Mouse (Mus musculus) gastrocnemius, adult 2 months (tissue): ENCODE results near the gene Zfp346. TPM values are rescaled to one million over a fixed set of nuclear protein-coding genes. Genes with fewer than 3 reads are reported as not detected.

Experiments used
- DNase-seq: peaks from one replicate; pipeline ENCODE4 v3.0.0; 2022
- H3K27ac ChIP-seq: fragments of 200-600 bp; 2 replicates; pipeline ENCODE4 v1.8.1; 2022; ENCODE audit warnings: mild to moderate bottlenecking
- H3K4me3 ChIP-seq: fragments of 200-600 bp; 2 replicates; pipeline ENCODE4 v1.8.1; 2022; ENCODE audit warnings: mild to moderate bottlenecking, moderate library complexity
- CTCF ChIP-seq: fragments of 200-600 bp; IDR thresholded peaks from 2 replicates; pipeline ENCODE4 v1.8.1; 2022; ENCODE audit warnings: antibody characterized with exemption, mild to moderate bottlenecking, moderate library complexity
- intact Hi-C: fragments of 180-260 bp; cut with DNase I; formaldehyde crosslinking; loops from one replicate; pipeline ENCODE4 v1.15.1; 2025
- total RNA-seq, 2 experiments: library from RNA; stranded (reverse); gene quantifications; 2 replicates each; pipeline ENCODE4 v1.2.3; 2021

Zfp346 gene
- total RNA-seq, 2 experiments from 2014 or later: 12.1 to 14.2 TPM

DNA sequence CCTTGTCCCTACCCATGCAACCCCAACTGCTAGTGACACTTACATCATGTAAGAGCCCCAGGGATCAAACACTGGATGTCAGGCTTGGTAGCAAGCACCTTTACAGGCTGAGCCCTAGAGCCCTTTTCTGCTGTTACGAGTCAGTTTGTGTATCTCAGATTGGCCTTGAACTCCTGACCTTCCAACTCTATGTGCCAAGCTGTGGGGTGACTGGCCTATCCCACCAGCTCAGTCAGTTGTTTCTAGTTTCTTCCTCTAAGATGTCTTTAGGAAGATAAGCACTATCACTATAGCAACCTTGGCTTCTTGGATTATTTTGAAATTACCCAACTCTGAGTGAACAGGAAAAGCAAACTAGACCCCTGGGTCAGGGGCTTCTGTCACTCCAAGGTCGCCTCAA is 1.8 kb upstream of the Zfp346 start:
- intact Hi-C loops: no loop called here
- DNase-seq: no peak

DNA sequence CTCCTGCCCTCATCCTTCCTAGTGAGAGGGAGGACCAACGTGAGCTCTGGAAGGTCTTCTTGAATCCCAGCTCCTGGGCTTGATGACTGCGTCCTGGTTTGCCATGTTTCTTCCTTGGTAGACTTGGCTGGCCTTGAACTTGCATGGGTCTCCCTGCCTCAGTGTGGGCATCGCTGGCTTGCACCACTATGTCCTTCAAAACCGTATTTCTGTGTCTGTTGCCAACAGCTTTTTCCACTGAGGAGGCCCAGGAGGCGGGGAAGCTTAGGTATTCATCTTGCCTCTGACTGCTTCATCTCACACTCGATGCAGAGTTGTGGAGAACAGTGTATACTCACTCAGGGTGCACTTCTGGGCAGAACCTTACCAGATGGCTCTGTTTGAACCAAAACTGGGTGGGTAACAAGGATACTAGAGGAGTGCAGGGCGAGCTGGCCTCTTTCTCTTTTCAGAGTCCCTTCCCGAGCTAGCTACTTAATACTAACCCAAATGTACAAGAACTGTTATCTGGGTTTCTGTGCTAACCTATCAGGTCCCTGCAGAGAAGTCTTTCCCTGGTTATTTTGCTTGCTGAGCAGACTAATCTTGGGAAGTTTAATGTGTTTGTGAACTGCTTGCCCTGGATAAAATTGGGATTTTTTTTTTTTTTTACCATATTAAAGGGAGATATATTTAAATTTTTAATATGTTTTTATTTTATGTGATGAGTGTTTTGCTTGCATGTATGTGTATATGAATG is 1.0 kb downstream of the Zfp346 start:
- Histone ChIP-seq H3K27ac (peak overlapping the region; percentile 90), H3K4me3 (peak overlapping the region; percentile 81)
- TF ChIP-seq CTCF: no peak
- DNase-seq: peak; percentile 26
- intact Hi-C loops: loop anchor here (5.0 kb wide), 1 partner anchor 61 kb away; no protein-coding TSS in a partner anchor

More for the DNA sequence above, 1.8 kb upstream of the Zfp346 start:
- no peak overlapping the region for H3K4me3 ChIP-seq
- no peak overlapping the region for H3K27ac ChIP-seq
- no peak for TF ChIP-seq CTCF

DNA sequence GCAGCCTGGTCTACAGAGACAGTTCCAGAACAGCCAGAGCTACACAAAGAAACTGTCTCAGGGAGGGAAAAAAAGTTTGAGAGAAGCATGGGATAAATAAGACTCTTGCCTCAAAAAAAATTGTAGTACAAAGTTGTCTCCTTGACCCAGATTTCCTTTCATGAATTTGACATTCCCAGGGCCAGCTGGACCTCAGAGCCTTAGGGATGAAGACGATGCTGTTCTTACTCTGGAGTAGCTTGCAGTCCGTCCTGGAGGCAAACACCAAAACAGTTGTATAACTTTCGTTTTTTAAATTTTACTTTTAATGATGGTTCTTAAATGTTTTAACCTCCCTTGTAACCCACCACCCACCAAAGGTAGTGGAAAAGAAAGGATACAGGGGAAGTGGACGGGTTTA is 2.0 kb downstream of the Zfp346 start:
- TF ChIP-seq CTCF: no peak
- no peak for DNase-seq
- H3K27ac ChIP-seq: peak overlapping the region; percentile 73
- H3K4me3 ChIP-seq: no peak overlapping the region
- intact Hi-C loops: loop anchor here (5.0 kb wide), 1 partner anchor 60 kb away; no protein-coding TSS in a partner anchor

DNA sequence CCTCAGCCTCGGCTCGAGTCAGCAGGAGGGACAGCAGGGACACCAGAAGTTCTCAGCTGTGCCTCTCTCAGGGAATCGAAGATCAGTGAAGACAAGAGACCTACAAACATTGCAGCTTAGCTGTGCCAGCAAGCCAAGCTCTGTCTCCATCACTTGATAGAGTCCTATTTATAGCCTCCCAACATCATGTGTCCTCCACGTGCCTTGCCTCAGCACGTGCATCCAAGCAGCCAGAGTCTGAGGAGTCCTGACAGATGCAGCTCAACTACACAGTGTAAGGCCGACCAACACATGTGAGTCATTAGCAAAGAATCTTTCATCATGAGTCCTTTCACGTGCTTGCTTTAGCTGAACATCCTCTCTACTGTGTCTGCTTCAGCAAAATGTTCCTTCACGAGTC is 2.6 kb downstream of the Zfp346 start:
- intact Hi-C loops: loop anchor here (5.0 kb wide), 1 partner anchor 60 kb away; no protein-coding TSS in a partner anchor
- Histone ChIP-seq H3K4me3 (no peak overlapping the region), H3K27ac (peak overlapping the region; percentile 73)
- DNase-seq: peak; percentile 55
- no peak for TF ChIP-seq CTCF

DNA sequence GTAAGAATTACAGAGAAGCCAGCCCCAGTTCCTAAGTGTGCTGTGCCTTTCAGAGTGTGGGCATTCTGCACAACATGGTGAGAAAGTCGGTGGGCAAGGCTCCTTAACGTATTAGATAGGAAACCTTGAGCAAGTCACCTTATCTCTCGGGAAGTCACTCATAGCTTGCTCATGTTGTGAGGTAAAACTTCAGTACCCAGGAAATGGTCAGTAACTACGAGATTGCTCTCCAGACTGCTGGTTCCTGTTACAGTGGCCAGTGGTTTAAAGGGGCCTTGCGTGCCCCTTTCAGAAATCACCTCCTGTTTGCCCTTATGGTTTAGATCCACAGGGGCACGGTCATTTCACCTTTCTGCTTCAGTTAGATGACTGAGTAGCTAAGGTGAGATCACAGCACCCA is 9.3 kb downstream of the Zfp346 start:
- no peak overlapping the region for H3K4me3 ChIP-seq
- intact Hi-C loops: no loop called here
- no peak overlapping the region for H3K27ac ChIP-seq
- no peak for TF ChIP-seq CTCF
- no peak for DNase-seq

DNA sequence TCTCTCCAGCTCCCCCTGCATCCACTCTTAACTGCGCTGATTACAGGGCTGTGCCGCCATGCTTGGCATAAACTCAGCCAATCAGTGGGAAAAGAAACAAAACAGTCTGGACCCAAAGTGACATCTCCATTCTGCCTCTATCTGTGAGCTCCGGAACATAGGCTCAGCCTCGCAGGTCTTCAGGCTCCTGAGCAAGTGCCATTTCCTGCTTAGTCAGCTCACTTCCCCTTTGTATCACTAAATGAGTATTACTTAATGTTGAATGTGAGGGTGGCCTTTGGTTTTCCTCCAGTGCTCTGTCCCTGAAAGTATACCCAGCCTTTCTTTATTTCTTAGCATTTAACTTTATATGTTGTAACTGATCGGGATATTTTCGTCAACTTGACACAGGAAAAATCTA is 19.8 kb downstream of the Zfp346 start:
- no peak for DNase-seq
- H3K4me3 ChIP-seq: no peak overlapping the region
- intact Hi-C loops: no loop called here
- no peak overlapping the region for H3K27ac ChIP-seq
- TF ChIP-seq CTCF: no peak

DNA sequence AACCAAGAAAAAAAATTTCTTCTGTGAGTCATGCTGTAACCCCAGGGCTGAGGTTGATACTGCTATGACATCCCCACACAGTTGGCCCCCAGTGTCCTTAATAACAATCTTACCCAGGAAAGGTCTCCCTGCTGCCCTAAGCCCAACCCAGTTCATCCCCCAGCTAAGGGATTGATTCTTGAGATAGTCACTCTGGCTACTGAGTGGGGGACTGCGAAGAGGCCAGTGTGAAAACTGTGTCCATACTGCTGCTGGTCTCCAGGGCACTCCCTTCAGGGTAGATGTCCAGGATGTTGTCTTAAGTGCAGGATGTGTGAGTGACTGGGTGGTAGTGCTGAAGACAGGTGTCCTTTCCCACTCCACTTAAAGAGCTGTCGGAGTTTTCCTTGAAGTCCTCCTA is 28.3 kb downstream of the Zfp346 start, which contains the start of gene Gm17617:
Gm17617 (minus strand) TSS at position 101 of the 400 bp plus-strand sequence.
- intact Hi-C loops: no loop called here
- H3K27ac ChIP-seq: no peak within 1 kb of the TSS
- TF ChIP-seq CTCF: no peak
- no peak within 1 kb of the TSS for H3K4me3 ChIP-seq
- DNase-seq: no peak

DNA sequence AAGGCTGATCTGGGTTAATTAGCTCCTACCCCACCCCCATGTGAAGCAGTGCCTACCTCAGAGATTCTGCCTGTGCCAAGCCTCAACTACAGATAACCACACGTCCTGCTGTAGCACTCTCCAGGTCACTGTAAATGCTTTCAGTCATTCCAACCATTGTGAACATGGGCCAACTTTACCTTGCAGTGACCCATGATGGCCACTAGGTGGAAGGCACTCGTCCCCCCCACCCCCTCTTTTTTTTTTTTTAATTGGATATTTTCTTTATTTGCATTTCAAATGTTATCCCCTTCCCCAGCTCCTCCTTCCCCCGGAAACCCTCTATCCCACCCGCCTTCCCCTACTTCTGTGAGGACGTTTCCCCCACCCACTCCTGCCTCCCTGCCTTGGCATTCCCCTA is 30.3 kb downstream of the Zfp346 start:
- intact Hi-C loops: loop anchor here (1.0 kb wide), 1 partner anchor 43 kb away; no protein-coding TSS in a partner anchor
- H3K4me3 ChIP-seq: no peak overlapping the region
- H3K27ac ChIP-seq: no peak overlapping the region
- DNase-seq: no peak
- peak; percentile 80 for TF ChIP-seq CTCF

DNA sequence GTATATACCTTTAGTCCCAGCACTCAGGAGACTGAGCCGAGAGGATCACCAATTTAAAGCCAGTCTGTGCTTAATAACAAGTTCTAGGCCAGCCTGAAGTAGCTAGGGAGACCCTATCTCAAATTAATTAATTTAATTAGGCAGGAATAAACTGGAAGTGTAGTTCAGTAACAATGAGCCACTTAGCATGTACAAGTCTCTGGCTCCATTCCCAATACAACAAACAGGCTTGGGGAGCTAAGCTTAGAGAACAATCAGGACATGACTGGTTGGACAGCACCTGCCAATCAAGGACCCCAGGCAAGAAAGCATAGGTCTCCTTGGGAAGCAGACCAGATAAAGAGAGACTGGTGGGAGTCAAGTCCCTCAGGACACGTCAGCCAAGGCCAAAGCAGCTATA is 35.2 kb downstream of the Zfp346 start:
- no peak overlapping the region for H3K27ac ChIP-seq
- no peak for TF ChIP-seq CTCF

DNA sequence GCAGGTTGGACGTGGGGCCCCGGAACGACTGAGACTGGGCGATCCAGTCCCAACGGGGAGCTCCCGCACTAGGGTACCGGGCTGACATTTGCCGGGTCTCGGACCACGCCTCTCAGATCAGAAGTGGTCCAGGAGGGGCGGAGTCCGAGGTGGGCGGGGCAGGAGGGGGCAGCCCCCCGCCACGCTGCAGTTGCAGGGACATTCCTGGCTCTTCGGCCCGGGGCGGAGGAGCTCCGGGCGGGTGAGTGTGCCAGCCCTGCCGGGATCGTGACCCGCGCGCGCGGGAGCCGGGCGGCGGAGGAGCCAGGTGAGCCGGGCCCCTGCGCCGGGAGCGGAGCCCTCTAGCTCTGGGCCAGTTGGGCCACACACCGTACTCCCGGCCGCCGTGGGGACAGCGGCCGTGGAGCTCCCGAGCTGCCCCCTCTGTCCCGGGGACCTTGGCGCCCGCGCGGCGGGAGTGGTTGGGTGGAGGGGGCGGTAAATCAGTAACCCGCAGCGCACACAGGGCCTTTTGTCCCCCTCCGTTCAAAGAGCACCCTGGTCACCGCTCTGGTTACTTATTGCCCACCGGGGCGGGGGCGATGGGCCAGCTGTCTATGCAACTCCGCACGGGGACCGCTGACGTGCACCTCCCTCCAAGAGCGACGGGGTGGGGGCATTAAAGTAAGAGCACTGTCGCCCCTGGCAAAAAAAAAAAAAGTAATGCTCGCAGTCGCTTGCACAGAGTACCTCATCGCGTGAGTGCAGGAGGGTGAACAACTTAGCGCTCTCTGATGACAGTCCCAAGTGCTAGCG is 47.7 kb downstream of the Zfp346 start, which contains the start of gene Fgfr4:
Fgfr4 (plus strand) TSS at position 20 of the 795 bp plus-strand sequence.
- intact Hi-C loops: no loop called here
- TF ChIP-seq CTCF: no peak
- Histone ChIP-seq H3K27ac (peak within 1 kb of the TSS; percentile 66), H3K4me3 (peak within 1 kb of the TSS; percentile 69)
- peak; percentile 58 for DNase-seq

More for the DNA sequence above, 35.2 kb downstream of the Zfp346 start:
- intact Hi-C loops: no loop called here
- no peak overlapping the region for H3K4me3 ChIP-seq
- DNase-seq: no peak

DNA sequence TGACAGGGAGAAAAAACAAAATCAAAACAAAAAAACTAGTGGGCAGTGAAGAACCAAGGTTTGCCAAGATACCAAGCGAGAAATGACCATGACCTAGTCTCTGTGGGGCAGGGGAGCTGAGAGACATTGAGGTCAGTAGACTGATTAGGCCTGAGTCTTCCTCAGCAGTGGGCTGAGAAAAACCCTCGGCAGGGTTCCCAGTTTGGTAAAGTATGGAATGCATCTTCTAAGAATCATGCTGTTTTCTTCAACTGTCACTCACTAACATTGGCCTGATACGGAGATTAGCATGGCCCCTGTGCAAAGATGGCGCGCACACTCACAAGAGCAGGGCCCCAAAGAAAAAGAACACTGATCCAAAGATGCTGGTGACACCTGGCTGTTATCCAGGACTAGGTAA is 48.8 kb downstream of the Zfp346 start:
- DNase-seq: no peak
- no peak for TF ChIP-seq CTCF
- peak overlapping the region; percentile 7; the same call in 1 of the 2 replicates for H3K4me3 ChIP-seq
- no peak overlapping the region for H3K27ac ChIP-seq
- intact Hi-C loops: no loop called here

DNA sequence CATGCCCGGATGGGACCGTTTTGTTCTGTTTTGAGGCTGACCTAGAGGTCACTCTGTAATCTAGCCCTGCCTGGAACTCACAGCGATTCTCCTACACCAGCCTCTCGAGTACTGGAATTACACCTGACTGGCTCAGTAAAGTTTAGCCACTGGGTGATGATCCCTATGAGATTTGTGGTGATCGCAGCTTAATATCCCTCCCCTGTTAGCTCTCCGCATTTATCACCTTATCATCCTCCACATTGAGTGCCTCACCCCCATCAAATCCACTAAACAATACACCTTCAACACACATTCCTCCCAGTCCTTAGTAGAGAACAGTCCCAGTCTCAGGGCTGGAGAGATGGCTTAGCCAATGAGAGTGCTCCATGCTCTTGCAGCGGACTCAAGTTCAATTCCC is 57.3 kb downstream of the Zfp346 start:
- TF ChIP-seq CTCF: no peak
- no peak overlapping the region for H3K27ac ChIP-seq
- no peak overlapping the region for H3K4me3 ChIP-seq
- no peak for DNase-seq
- intact Hi-C loops: no loop called here

DNA sequence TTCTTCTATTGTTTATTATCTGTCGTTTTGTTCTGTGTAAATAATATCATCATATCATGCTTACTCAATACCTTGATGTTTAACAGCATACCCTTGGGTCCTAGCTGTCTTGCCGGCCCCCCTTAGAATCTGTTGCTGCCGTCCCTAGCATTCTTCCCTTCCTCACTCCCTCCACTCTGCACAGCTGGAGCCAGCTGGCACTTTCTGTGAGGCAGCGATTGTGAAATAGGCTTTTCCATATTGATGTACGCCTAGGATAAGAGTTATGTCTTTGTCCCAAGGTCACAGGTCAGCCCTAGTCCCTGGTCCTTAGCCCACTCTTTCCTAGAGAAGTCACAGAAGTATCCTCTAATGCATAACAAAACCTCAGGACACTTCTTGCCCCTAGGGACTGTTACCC is 58.4 kb downstream of the Zfp346 start:
- DNase-seq: no peak
- intact Hi-C loops: no loop called here
- H3K27ac ChIP-seq: no peak overlapping the region

More for the DNA sequence above, 58.4 kb downstream of the Zfp346 start:
- TF ChIP-seq CTCF: no peak
- H3K4me3 ChIP-seq: no peak overlapping the region
